Mouse (Mus musculus) splenic B cell, adult 2 months (primary cell): ENCODE results near the gene Hnf1a.
A peak's percentile ranks its signal among the peaks of the same experiment; 100 is the strongest.
"Not testable (repeated sequence)": the region's sequence is repeated elsewhere in the genome, so short reads cannot be mapped to it uniquely, and the experiment has no call there.

Source experiments
- DNase-seq: peaks from one replicate; pipeline ENCODE4 v3.0.0-alpha.2; 2011; ENCODE audit warnings: low read depth, low spot score
- H3K27me3 ChIP-seq: 2 replicates; pipeline ENCODE4 v1.6.1; 2012; ENCODE audit warnings: mild to moderate bottlenecking, low read length, moderate library complexity, mixed read lengths; ENCODE audit not compliant: control insufficient read depth, poor library complexity, insufficient read depth, severe bottlenecking
- H3K36me3 ChIP-seq: 2 replicates; pipeline ENCODE4 v1.6.1; 2012; ENCODE audit warnings: mild to moderate bottlenecking, low read length, moderate library complexity, mixed read lengths; ENCODE audit not compliant: control insufficient read depth, poor library complexity, insufficient read depth, severe bottlenecking

The Hnf1a gene

DNA sequence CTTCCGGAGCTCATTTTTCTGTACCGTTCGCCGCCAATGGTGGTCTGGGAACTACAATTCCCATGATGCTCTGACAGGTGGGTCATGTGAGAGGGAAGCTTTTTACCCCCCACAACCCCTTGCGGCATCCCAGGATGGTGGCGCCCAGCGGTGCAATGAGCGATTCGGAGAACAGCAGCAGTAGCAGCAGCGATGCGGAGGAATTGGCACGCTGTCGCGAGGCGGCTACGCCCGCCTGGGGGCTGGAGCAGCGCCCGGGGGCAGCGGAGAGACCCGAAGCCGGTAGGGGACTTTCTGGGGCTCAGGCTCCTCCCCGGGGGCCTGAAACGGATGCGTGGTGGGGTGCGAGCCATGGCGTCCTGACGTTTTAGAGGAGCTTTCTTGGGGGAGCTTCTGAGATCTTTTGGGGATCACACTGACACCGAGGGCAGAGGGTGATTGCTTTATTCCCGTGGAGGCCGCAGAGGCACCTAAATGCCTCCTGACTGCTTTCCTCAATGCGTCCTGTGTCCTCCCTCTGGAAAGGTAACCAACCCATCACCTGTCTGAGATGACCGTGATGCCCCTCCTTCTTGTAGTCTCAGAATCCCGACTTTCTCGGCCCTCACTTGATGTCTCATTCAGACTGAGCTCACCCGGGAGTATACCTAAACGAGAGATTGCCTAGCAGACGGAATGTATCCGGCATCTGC lies 28.7 kb downstream of the Hnf1a start, which contains the start of gene 2210016L21Rik:
2210016L21Rik (plus strand) TSS at position 85 of the 692 bp plus-strand sequence.
- Histone ChIP-seq H3K27me3 (no peaks in the 10 kb centered on the region), H3K36me3 (peaks cover 9% of the 10 kb centered on the region)
- peak; percentile 92 for DNase-seq

DNA sequence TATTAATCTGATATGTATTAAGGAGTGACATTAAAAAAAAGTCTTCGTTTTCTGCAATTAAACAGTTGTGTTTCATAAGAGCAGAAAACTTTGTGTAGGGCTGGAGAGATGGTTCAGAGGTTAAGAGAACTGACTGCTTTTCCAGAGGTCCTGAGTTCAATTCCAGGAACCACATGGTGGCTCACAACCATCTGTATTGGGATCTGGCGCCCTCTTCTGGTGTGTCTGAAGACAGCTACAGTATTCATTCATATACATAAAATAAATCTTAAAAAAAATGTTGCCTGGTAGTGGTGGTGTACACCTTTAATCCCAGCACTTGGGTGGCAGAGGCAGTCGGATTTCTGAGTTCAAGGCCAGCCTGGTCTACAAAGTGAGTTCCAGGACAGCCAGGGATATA lies 29.8 kb downstream of the Hnf1a start:
- H3K36me3 ChIP-seq, result peaks cover 10% of the 10 kb centered on the region
- H3K27me3 ChIP-seq, DNase-seq: not testable (repeated sequence)

DNA sequence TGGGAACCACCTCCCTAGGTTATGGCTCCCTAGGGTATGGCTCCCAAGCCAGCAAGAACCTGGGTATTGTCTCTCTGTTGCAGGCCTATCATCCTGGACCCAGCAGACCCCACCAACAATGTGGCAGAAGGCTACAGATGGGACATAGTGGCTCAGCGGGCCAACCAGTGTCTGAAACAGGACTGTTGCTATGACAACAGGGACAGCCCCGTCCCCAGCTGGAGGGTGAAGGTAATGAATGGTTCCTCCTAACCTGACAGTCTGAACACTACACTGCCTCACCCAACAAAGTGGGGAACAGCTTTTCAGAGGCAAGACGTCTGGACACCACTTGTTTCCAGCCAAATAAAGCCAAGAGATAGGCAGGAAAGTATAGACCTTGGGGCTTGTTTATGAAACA lies 35.1 kb downstream of the Hnf1a start:
- Histone ChIP-seq H3K27me3 (no peaks in the 10 kb centered on the region), H3K36me3 (peaks cover 7% of the 10 kb centered on the region)
- DNase-seq, result no peak

DNA sequence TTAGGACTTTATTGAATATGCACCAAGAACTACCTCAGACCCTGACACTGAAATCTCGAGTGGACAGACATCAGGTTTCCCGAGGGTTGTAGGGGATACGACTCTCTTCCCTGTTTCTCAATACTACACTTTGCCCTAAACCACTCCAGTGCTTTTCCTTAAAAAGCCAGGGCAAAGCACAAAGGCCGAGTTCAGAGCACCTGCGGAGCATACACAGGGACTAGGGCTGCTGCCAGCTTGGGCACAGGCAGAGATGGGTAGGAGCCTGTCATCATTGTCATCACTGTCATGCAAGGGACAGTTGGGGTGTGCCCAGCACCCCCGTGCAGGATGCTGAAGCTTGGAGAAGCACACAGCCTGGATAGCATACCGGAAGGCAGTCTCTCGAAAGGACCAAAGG lies 37.7 kb downstream of the Hnf1a start:
- no peak for DNase-seq
- H3K27me3 ChIP-seq, result no peaks in the 10 kb centered on the region
- peaks cover 7% of the 10 kb centered on the region for H3K36me3 ChIP-seq

DNA sequence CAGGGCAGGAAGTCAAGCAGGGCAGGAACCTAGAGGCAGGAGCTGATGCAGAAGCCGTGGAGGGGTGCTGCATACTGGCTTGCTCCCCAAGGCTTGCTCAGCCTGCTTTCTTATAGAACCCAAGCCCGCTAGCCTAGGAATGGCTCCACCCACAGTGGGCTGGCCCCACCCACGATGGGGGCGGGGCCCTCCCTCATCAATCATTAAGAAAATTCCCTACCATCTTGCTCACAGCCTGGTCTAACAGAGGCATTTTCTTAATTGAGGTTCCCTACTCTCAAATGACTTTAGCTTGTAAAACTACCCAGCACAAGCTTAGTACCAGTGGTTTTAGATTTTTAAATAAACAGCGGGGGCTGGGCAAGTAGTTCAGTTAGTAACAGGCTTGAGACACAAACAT lies 39.3 kb downstream of the Hnf1a start:
- Histone ChIP-seq H3K27me3 (no peaks in the 10 kb centered on the region), H3K36me3 (peaks cover 4% of the 10 kb centered on the region)
- no peak for DNase-seq

DNA sequence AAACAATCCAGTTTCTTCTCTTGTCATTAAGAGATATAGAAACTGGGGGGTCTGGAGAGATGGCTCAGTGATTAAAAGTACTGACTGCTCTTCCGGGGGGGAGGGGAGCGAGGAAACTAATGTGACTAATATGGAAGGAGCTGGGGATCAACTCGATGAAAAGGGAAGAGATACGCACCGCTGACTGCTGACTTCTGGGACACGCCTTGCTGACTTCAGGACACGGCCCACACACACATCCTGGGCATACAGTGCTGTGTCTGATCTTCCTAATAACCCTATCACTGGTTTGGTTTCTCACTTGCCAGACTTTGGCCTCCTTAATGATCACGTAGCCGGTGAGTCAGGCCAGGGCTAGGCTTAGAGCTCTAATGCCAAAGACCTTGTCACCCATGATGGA lies 44.1 kb downstream of the Hnf1a start:
- Histone ChIP-seq H3K36me3 (peaks cover 2% of the 10 kb centered on the region; the same call in 1 of the 2 replicates), H3K27me3 (no peaks in the 10 kb centered on the region)
- DNase-seq, result peak; percentile 32

DNA sequence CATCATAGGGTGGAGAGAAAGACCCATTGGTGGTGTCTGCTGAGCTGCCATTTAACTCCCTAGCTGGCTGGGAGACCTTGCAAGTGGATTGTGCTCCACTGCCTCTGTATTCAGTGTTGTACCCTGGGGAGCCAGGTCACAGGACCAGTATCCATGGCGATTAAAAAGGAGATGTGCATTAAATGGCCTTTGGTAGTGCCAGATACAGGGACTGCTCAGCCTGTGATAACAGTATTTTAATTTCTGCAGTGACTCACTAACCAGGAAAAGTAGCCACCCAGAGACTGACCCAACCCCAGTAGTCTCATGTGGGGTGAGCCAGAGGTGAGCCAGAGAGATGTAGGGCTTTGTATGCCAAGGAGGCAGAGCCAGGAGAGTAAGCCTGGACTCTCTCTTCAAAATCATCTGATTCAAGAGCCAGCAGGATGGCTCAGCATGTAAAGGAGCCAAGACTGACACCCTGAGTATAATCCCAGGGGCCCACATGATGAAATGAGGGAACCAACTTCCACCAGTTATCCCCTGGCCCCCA lies 44.7 kb downstream of the Hnf1a start:
- H3K36me3 ChIP-seq, result peaks cover 1% of the 10 kb centered on the region; the same call in 1 of the 2 replicates
- no peak for DNase-seq
- no peaks in the 10 kb centered on the region for H3K27me3 ChIP-seq

DNA sequence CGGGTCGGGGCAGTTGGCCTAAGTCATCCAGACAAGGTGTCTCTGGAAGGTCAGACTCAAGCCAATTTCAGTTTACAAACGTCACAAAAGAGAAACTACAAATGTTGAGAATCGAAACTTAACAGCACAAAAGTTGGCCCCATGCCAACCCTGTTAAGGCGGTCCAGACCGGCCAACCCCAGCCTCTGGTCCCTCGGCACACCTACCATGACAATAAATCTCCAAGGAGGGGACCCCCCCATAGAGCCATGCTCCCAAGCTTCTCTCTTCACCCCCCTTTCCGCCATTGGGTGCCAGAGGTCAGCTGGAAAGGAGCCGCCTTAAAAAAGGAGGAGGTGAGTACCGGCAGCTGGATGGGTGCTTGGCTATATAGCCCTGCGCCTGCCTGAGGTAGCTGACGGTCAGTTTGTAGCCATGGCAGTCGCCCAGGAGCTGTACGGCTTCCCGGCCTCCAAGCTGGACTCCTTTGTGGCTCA lies 47.9 kb downstream of the Hnf1a start, which contains the start of gene Oasl1:
Oasl1 (plus strand) TSS at position 243 of the 476 bp plus-strand sequence.
- Histone ChIP-seq H3K27me3 (no peaks in the 10 kb centered on the region), H3K36me3 (no peaks in the 10 kb centered on the region)
- DNase-seq, result peak; percentile 85

DNA sequence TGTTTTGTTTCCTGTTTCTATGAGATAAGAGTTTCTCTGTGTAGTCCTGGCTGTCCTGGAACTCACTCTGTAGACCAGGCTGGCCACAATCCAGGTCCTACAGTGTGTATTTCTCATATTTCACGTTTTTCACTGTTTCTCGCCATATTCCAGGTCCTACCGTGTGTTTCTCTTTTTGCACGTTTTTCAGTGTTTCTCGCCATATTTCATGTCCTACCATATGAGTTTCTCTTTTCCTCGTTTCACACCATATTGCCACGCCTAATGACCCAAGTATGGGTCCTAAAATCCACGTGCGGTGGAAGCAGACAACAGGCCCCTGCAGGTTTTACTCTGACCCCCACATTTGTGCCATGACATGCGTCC lies 48.5 kb downstream of the Hnf1a start:
- DNase-seq, result no peak
- H3K36me3 ChIP-seq, result no peaks in the 10 kb centered on the region
- no peaks in the 10 kb centered on the region for H3K27me3 ChIP-seq

DNA sequence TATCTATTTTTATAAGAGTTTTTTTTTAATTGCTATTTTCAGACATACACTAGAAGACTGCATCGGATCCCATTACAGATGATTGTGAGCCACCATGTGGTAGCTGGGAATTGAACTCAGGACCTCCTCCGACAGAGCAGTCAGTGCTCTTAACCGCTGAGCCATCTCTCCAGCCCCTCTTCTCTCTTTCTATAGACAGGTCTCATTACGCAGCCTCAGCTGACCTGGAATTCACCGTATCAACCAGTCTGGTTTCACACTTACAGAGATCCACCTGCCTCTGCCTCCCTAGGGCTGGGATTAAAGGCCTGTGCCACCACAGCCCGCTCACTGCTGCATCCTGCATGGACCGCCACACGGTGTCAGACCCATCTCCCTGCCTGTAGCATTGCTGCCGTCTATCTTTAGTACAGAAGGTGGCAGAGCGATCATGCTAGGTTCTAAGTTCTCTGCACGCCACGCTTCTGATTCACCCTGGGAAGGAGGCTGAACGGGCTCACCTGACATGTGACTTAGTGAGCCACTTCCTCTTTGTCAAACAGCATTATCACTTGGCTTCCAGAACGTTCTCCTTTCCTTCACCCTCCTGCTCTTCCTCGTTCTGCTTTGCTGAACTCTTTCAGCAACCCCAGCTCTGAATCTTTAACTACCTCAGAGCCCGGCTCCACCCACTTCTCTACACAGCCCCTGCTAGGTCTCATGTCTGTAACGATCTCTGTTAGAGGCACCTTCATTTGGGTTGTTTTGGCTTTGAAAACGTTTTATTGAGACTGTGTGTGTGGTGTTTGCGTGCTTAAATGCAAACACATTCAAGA lies 49.1 kb downstream of the Hnf1a start:
- H3K36me3 ChIP-seq, result no peaks in the 10 kb centered on the region
- no peaks in the 10 kb centered on the region for H3K27me3 ChIP-seq
- DNase-seq, result peak; percentile 96

DNA sequence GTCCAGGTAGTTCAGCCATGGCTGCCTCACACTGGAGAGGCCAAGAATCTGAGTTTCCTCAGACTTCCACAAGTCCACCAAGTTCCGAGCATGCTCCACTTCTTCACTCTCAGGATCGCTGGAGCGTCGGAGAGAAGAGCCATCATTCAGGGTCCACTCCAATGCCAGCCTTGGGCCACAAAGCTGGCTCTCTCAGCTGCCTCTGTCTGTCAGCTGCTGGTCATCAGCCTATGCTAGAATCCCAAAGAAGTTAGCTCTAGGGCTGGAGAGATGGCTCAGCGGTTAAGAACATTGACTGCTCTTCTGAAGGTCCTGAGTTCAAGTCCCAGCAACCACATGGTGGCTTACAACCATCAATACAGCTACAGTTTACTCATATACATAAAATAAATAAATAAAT lies 53.5 kb downstream of the Hnf1a start:
- H3K27me3 ChIP-seq, DNase-seq, H3K36me3 ChIP-seq: not testable (repeated sequence)

DNA sequence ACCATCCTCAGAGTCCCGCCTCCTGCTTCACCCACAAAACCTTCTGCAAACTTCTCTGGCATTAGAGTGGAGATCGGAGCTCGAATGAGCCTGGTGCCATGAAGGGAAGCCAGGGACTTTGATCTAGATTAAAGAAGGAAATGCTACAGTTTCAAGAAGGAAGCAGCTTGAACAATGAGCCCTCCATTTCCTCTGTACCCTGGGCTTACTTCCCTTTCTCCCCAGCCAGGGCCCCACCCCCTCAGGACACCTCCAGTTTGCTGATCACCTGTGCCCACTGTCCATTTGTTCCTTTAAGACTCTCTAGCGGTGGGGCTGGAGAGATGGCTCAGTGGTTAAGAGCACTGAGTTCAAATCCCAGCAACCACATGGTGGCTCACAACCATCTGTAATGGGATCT lies 54.1 kb downstream of the Hnf1a start:
- Histone ChIP-seq H3K27me3 (no peaks in the 10 kb centered on the region), H3K36me3 (no peaks in the 10 kb centered on the region)
- DNase-seq, result peak; percentile 79

DNA sequence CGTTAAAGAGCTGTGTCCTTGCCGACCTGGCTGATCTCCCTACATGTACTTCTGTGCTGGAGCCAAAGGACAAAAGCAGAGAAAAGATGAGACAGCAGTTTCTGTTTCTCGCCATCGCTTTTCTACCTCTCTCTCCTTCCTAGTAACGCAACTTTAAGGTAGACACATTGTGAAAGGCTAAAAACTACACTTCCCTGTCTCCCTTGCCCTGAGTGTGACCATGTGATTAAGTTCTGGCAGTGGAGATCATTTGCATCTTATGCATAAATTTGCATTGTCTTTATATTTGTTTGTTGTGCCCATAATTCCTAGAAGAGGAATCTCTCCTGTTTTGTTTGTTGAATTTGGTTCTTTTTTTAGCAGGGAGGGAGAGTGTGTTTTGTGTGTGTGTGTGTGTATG lies 55.0 kb downstream of the Hnf1a start:
- no peak for DNase-seq
- Histone ChIP-seq H3K36me3 (no peaks in the 10 kb centered on the region), H3K27me3 (no peaks in the 10 kb centered on the region)

DNA sequence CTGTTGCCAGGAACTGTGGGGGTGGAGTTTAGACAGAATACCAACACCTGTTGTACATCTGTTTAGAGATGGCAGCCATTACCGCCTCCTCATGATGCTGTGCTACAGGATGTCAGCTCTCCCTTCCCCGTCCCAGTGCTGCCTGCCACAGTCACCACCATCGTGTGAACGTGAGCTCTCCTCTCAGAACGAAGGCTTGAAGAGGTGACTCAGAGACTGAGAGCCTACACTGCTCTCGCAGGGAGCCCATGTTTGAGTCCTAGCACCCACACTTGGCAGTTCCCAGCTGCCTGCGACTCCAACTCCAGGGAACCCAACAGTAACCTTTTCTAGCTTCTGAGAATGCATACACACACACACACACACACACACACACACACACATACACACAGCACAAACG lies 56.0 kb downstream of the Hnf1a start:
- DNase-seq, result no peak
- Histone ChIP-seq H3K27me3 (no peaks in the 10 kb centered on the region), H3K36me3 (no peaks in the 10 kb centered on the region)

DNA sequence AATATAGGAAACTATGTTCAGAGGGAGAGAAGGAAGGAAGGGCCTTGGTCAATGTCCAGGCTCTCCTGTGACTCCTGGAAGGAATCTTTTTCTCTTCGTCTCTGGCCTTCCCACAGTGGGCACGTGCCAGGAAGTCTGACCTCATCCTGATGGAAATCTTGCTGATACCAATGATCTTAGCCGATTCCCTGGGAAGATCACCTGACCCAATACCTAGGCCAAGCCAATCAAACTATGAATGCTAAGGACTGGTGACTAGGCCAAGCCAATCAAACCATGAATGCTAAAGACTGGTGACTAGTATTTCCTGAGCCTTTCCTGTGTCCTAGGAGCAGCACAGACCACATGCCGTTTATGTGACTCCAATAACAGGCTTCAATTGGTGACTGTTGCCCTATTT lies 57.2 kb downstream of the Hnf1a start:
- no peaks in the 10 kb centered on the region for H3K27me3 ChIP-seq
- no peaks in the 10 kb centered on the region for H3K36me3 ChIP-seq
- no peak for DNase-seq
